Mouse (Mus musculus) C2C12 (cell line): ENCODE measurements around the gene Ep400.

Experiments used
- CEBPB ChIP-seq: IDR thresholded peaks from one replicate; pipeline ENCODE4 v1.6.1; 2011; ENCODE audit warnings: low read depth, mild to moderate bottlenecking, control low read depth, moderate library complexity
- CTCF ChIP-seq: IDR thresholded peaks from one replicate; pipeline ENCODE4 v1.5.1; 2011; ENCODE audit not compliant: control insufficient read depth, insufficient read depth, insufficient read length
- FOSL1 ChIP-seq: IDR thresholded peaks from one replicate; pipeline ENCODE4 v1.8.0; 2011; ENCODE audit warnings: mild to moderate bottlenecking, low read length; ENCODE audit not compliant: poor library complexity, insufficient read depth, severe bottlenecking
- MAX ChIP-seq: IDR thresholded peaks from one replicate; pipeline ENCODE4 v1.6.1; 2011; ENCODE audit warnings: mild to moderate bottlenecking, control low read depth
- MYOD1 ChIP-seq: IDR thresholded peaks from one replicate; pipeline ENCODE4 v1.6.1; 2011; ENCODE audit warnings: low read depth; ENCODE audit not compliant: control insufficient read depth, insufficient read length
- MYOG ChIP-seq: IDR thresholded peaks from one replicate; pipeline ENCODE4 v1.6.1; 2011; ENCODE audit not compliant: control insufficient read depth, insufficient read length; ENCODE audit errors: extremely low read depth
- USF1 ChIP-seq: IDR thresholded peaks from one replicate; pipeline ENCODE4 v1.6.1; 2011; ENCODE audit warnings: low read depth, mild to moderate bottlenecking, control low read depth, moderate library complexity

DNA sequence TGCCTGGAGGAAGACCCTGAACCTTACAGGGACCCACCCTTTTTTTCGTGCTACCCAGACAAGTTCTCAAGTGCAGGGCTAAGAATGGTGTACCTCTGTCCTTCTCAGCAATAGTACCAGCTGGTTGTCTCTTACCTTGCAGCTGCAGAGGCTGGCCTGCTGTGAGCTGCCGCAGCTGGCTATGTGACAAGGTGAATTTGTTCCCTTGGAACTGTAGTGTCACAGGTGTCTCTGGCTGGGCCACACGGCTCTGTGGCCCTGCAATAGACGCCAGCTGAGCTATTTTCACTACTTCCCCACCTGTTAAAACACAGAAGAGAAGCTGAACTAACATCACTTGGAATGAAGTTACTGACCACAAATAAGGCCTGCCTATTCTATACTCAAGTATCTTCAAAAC is 71.9 kb downstream of the Ep400 start:
- TF ChIP-seq CTCF: no peak
- TF ChIP-seq USF1: no peak
- TF ChIP-seq CEBPB: no peak
- no peak for TF ChIP-seq MYOD1
- TF ChIP-seq FOSL1: no peak
- TF ChIP-seq MAX: no peak
- no peak for TF ChIP-seq MYOG
